Mouse (Mus musculus) MEL (cell line): ENCODE results near the gene Epb41. TPM values are rescaled to one million over a fixed set of nuclear protein-coding genes. Genes with fewer than 3 reads are reported as not detected.

Experiments
- DNase-seq: peaks from one replicate; pipeline ENCODE4 v3.0.0; 2011; ENCODE audit warnings: low read depth, low spot score
- H3K27ac ChIP-seq: 2 replicates; pipeline ENCODE4 v1.5.1; 2012; ENCODE audit warnings: low read depth, mild to moderate bottlenecking, control low read depth, low read length, moderate library complexity; ENCODE audit not compliant: control insufficient read depth
- H3K27me3 ChIP-seq, 2 experiments: fragments of 150-350 bp in 1 of 2; sonication (generic) in 1 of 2; 2 replicates each; pipeline ENCODE4 v1.6.1; 2012; ENCODE audit warnings: low read length in 2 of 2, mild to moderate bottlenecking in 2 of 2, improper control_type of control experiment in 1 of 2, moderate library complexity in 1 of 2; ENCODE audit not compliant: insufficient read depth in 2 of 2, control insufficient read depth in 1 of 2
- H3K36me3 ChIP-seq, 2 experiments: 2 replicates each; pipeline ENCODE4 v1.6.1; 2012 to 2014; ENCODE audit warnings: low read length in 2 of 2, improper control_type of control experiment in 1 of 2, inconsistent platforms in 1 of 2, mild to moderate bottlenecking in 1 of 2; ENCODE audit not compliant: insufficient read depth in 2 of 2, control insufficient read depth in 1 of 2
- H3K4me1 ChIP-seq, 2 experiments: fragments of 150-350 bp in 1 of 2; sonication (generic) in 1 of 2; 2 replicates each; pipeline ENCODE4 v1.6.1; 2012; ENCODE audit warnings: low read length in 2 of 2, improper control_type of control experiment in 1 of 2, mild to moderate bottlenecking in 1 of 2; ENCODE audit not compliant: insufficient read depth in 2 of 2, control insufficient read depth in 1 of 2
- H3K4me3 ChIP-seq, 2 experiments: fragments of 150-350 bp in 1 of 2; sonication (generic) in 1 of 2; 2 replicates each; pipeline ENCODE4 v1.5.1; 2012; ENCODE audit warnings: low read depth in 2 of 2, low read length in 2 of 2, mild to moderate bottlenecking in 2 of 2, moderate library complexity in 2 of 2, control low read depth in 1 of 2, improper control_type of control experiment in 1 of 2; ENCODE audit not compliant: control insufficient read depth in 1 of 2, insufficient read depth in 1 of 2
- H3K79me2 ChIP-seq: 2 replicates; pipeline ENCODE4 v1.6.1; 2012; ENCODE audit warnings: mild to moderate bottlenecking, low read length, moderate library complexity; ENCODE audit not compliant: control insufficient read depth, poor library complexity, insufficient read depth
- H3K9ac ChIP-seq: 2 replicates; pipeline ENCODE4 v1.6.1; 2012; ENCODE audit warnings: low read depth, mild to moderate bottlenecking, control low read depth, low read length, moderate library complexity; ENCODE audit not compliant: control insufficient read depth, poor library complexity, severe bottlenecking
- H3K9me3 ChIP-seq: fragments of 150-350 bp; sonication (generic); replicated peaks from 2 replicates; pipeline ENCODE4 v1.6.1; 2012; ENCODE audit warnings: mild to moderate bottlenecking, low read length, improper control_type of control experiment, moderate library complexity; ENCODE audit not compliant: insufficient read depth
- BHLHE40 ChIP-seq: IDR thresholded peaks from 2 replicates; pipeline ENCODE4 v1.6.1; 2012; ENCODE audit warnings: low read depth, mild to moderate bottlenecking, inconsistent platforms, low read length, improper control_type of control experiment, borderline replicate concordance
- CHD2 ChIP-seq: IDR thresholded peaks from 2 replicates; pipeline ENCODE4 v1.6.1; 2011; ENCODE audit warnings: low read length, improper control_type of control experiment
- CTCF ChIP-seq, 3 experiments: IDR thresholded peaks in 2 of 3; conservative IDR thresholded peaks in 1 of 3; 2 replicates each; pipeline ENCODE4 v1.5.1; 2011 to 2012; ENCODE audit warnings: low read length in 3 of 3, low read depth in 2 of 3, mild to moderate bottlenecking in 2 of 3, improper control_type of control experiment in 1 of 3, inconsistent platforms in 1 of 3, mixed read lengths in 1 of 3, moderate library complexity in 1 of 3; ENCODE audit not compliant: control insufficient read depth in 1 of 3, insufficient read depth in 1 of 3, poor library complexity in 1 of 3, severe bottlenecking in 1 of 3
- EP300 ChIP-seq, 2 experiments: IDR thresholded peaks; 2 replicates each; pipeline ENCODE4 v1.6.1; 2011; ENCODE audit warnings: improper control_type of control experiment in 2 of 2, low read length in 2 of 2, low read depth in 1 of 2, mild to moderate bottlenecking in 1 of 2
- ETS1 ChIP-seq: IDR thresholded peaks from 2 replicates; pipeline ENCODE4 v1.6.1; 2012; ENCODE audit warnings: low read depth, mild to moderate bottlenecking, inconsistent platforms, low read length, improper control_type of control experiment, moderate library complexity
- HCFC1 ChIP-seq: IDR thresholded peaks from 2 replicates; pipeline ENCODE4 v1.6.1; 2012; ENCODE audit warnings: low read depth, mild to moderate bottlenecking, inconsistent platforms, low read length, improper control_type of control experiment, moderate library complexity
- JUND ChIP-seq: IDR thresholded peaks from 2 replicates; pipeline ENCODE4 v1.6.1; 2011; ENCODE audit warnings: low read depth, mild to moderate bottlenecking, improper control_type of control experiment, low read length
- KAT2A ChIP-seq: conservative IDR thresholded peaks from 2 replicates; pipeline ENCODE4 v1.6.1; 2012; ENCODE audit warnings: low read depth, low read length, improper control_type of control experiment, inconsistent platforms
- MAX ChIP-seq: IDR thresholded peaks from 2 replicates; pipeline ENCODE4 v1.6.1; 2011; ENCODE audit warnings: low read length, improper control_type of control experiment
- MAZ ChIP-seq: IDR thresholded peaks from 2 replicates; pipeline ENCODE4 v1.6.1; 2012; ENCODE audit warnings: low read depth, mild to moderate bottlenecking, inconsistent platforms, low read length, improper control_type of control experiment
- MEF2A ChIP-seq: IDR thresholded peaks from 2 replicates; pipeline ENCODE4 v1.6.1; 2014; ENCODE audit warnings: low read depth, mild to moderate bottlenecking, inconsistent platforms, low read length, improper control_type of control experiment; ENCODE audit not compliant: poor library complexity, insufficient replicate concordance, severe bottlenecking; ENCODE audit errors: extremely low read depth
- MYB ChIP-seq: IDR thresholded peaks from 2 replicates; pipeline ENCODE4 v1.6.1; 2011; ENCODE audit warnings: mild to moderate bottlenecking, low read depth, low read length, improper control_type of control experiment
- MYC ChIP-seq: IDR thresholded peaks from 2 replicates; pipeline ENCODE4 v1.6.1; 2011; ENCODE audit warnings: low read depth, mild to moderate bottlenecking, low read length, improper control_type of control experiment, moderate library complexity
- POLR2A ChIP-seq, 2 experiments: IDR thresholded peaks; 2 replicates each; pipeline ENCODE4 v1.6.1; 2011 to 2012; ENCODE audit warnings: low read length in 2 of 2, mild to moderate bottlenecking in 2 of 2, control low read depth in 1 of 2, improper control_type of control experiment in 1 of 2, low read depth in 1 of 2, moderate library complexity in 1 of 2; ENCODE audit not compliant: control insufficient read depth in 1 of 2, insufficient read depth in 1 of 2, poor library complexity in 1 of 2
- POLR2AphosphoS2 ChIP-seq: IDR thresholded peaks from 2 replicates; pipeline ENCODE4 v1.6.1; 2011; ENCODE audit warnings: low read length, improper control_type of control experiment
- RAD21 ChIP-seq: IDR thresholded peaks from 2 replicates; pipeline ENCODE4 v1.6.1; 2011; ENCODE audit warnings: mild to moderate bottlenecking, low read depth, low read length, improper control_type of control experiment
- RCOR1 ChIP-seq: IDR thresholded peaks from 2 replicates; pipeline ENCODE4 v1.6.1; 2012; ENCODE audit warnings: low read depth, mild to moderate bottlenecking, inconsistent platforms, low read length, improper control_type of control experiment
- SIN3A ChIP-seq: IDR thresholded peaks from 2 replicates; pipeline ENCODE4 v1.6.1; 2012; ENCODE audit warnings: low read length, improper control_type of control experiment, inconsistent platforms
- SMC3 ChIP-seq: IDR thresholded peaks from 2 replicates; pipeline ENCODE4 v1.6.1; 2011; ENCODE audit warnings: low read depth, low read length, improper control_type of control experiment
- TAL1 ChIP-seq: IDR thresholded peaks from 2 replicates; pipeline ENCODE4 v1.6.1; 2012; ENCODE audit warnings: mild to moderate bottlenecking, inconsistent platforms, low read length, moderate library complexity, mixed read lengths
- TCF12 ChIP-seq: IDR thresholded peaks from 2 replicates; pipeline ENCODE4 v1.6.1; 2014; ENCODE audit warnings: low read depth, mild to moderate bottlenecking, inconsistent platforms, low read length, improper control_type of control experiment, moderate library complexity
- UBTF ChIP-seq: IDR thresholded peaks from 2 replicates; pipeline ENCODE4 v1.6.1; 2012; ENCODE audit warnings: low read depth, mild to moderate bottlenecking, inconsistent platforms, low read length, improper control_type of control experiment, moderate library complexity, borderline replicate concordance; ENCODE audit not compliant: insufficient read depth
- USF2 ChIP-seq, 2 experiments: IDR thresholded peaks; 2 replicates each; pipeline ENCODE4 v1.6.1; 2011 to 2012; ENCODE audit warnings: improper control_type of control experiment in 2 of 2, low read length in 2 of 2, borderline replicate concordance in 1 of 2, inconsistent platforms in 1 of 2, low read depth in 1 of 2, mild to moderate bottlenecking in 1 of 2; ENCODE audit not compliant: insufficient read depth in 1 of 2
- ZKSCAN1 ChIP-seq: IDR thresholded peaks from 2 replicates; pipeline ENCODE4 v1.6.1; 2012; ENCODE audit warnings: low read depth, mild to moderate bottlenecking, inconsistent platforms, low read length, improper control_type of control experiment, moderate library complexity
- ZNF384 ChIP-seq: IDR thresholded peaks from 2 replicates; pipeline ENCODE4 v1.6.1; 2012; ENCODE audit warnings: low read depth, mild to moderate bottlenecking, inconsistent platforms, low read length, improper control_type of control experiment
- polyA plus RNA-seq, 2 experiments: library from polyadenylated mRNA; stranded (reverse) in 1 of 2; unstranded in 1 of 2; fragments of >175 nt in 1 of 2; fragments of >200 nt in 1 of 2; gene quantifications; 2 replicates each; pipeline versions ENCODE4 v1.2.1 to v1.2.4; 2012; ENCODE audit warnings: low replicate concordance in 2 of 2, low read depth in 1 of 2; ENCODE audit not compliant: insufficient read length in 2 of 2, insufficient read depth in 1 of 2, missing spikeins in 1 of 2
- total RNA-seq: library from RNA; depleted of rRNA; stranded (reverse); fragments of 300-350 nt; gene quantifications from 2 replicates; pipeline ENCODE4 v1.2.3, GENCODE M21; 2012

Gene Epb41
- total and polyA plus RNA-seq, 3 experiments = 36.5 to 115 (median 44.3) TPM

- no peak overlapping the region for H3K9ac ChIP-seq
- no peaks in the 10 kb centered on the region; a peak in 1 of 4 replicates for H3K36me3 ChIP-seq
- no peak overlapping the region for H3K4me3 ChIP-seq
- TF ChIP-seq RCOR1 (no peak), RAD21 (no peak), USF2 (IDR thresholded peaks at IDR 0.05; ENCODE audit: borderline replicate concordance in 1 of 2, insufficient read depth in 1 of 2, low read depth in 1 of 2, low read length in 2 of 2) (no peak), TCF12 (no peak), MAZ (no peak), JUND (no peak), ETS1 (no peak), EP300 (IDR thresholded peaks at IDR 0.05; ENCODE audit: low read depth in 1 of 2, low read length in 2 of 2) (no peak), POLR2AphosphoS2 (no peak), SMC3 (no peak), KAT2A (no peak), TAL1 (no peak), CHD2 (no peak), SIN3A (no peak), UBTF (no peak), BHLHE40 (no peak)
- H3K79me2 ChIP-seq = no peaks in the 10 kb centered on the region
- no peaks in the 10 kb centered on the region for H3K27me3 ChIP-seq
- H3K9me3 ChIP-seq = no peaks in the 10 kb centered on the region
- no peak for DNase-seq
- H3K27ac ChIP-seq = no peak overlapping the region
- no peaks in the 10 kb centered on the region for H3K4me1 ChIP-seq
Measured at GRCm38 (mm10) chr4:131918711-131919500, 156.2 kb downstream of the Epb41 start.

GRCm38 (mm10) chr4:131918026-131918533 lies 157.0 kb downstream of the Epb41 start:
- H3K27ac ChIP-seq = no peak overlapping the region
- DNase-seq = no peak
- no peaks in the 10 kb centered on the region for H3K79me2 ChIP-seq
- H3K27me3 ChIP-seq = no peaks in the 10 kb centered on the region
- H3K9ac ChIP-seq = no peak overlapping the region
- no peak for TF ChIP-seq MEF2A
- TF ChIP-seq MYC = no peak
- TF ChIP-seq KAT2A = no peak
- no peak for TF ChIP-seq RCOR1
- TF ChIP-seq CTCF (IDR thresholded peaks at IDR 0.05 in 2 of 3, conservative IDR thresholded peaks at IDR 0.05 in 1 of 3; ENCODE audit: control insufficient read depth in 1 of 3, insufficient read depth in 1 of 3, low read depth in 2 of 3, low read length in 3 of 3, poor library complexity in 1 of 3, severe bottlenecking in 1 of 3) = no peak
- TF ChIP-seq SMC3 = no peak
- no peak for TF ChIP-seq MYB
- TF ChIP-seq ZNF384 = no peak
- TF ChIP-seq HCFC1 = no peak
- TF ChIP-seq MAX = no peak
- no peak for TF ChIP-seq POLR2A (IDR thresholded peaks at IDR 0.05; ENCODE audit: control insufficient read depth in 1 of 2, insufficient read depth in 1 of 2, low read depth in 1 of 2, low read length in 2 of 2, poor library complexity in 1 of 2)
- no peak for TF ChIP-seq TAL1
- TF ChIP-seq ZKSCAN1 = no peak
- H3K36me3 ChIP-seq = no peaks in the 10 kb centered on the region; a peak in 1 of 4 replicates
- H3K4me3 ChIP-seq = no peak overlapping the region
- H3K9me3 ChIP-seq = no peaks in the 10 kb centered on the region
- no peaks in the 10 kb centered on the region for H3K4me1 ChIP-seq
